Mouse (Mus musculus) adrenal gland (tissue): ENCODE data around the gene Tex26.

Experiments
- intact Hi-C: fragments of 180-260 bp; cut with DNase I; formaldehyde crosslinking; loops from one replicate; pipeline ENCODE4 v1.15.1; 2025

The Tex26 gene

DNA sequence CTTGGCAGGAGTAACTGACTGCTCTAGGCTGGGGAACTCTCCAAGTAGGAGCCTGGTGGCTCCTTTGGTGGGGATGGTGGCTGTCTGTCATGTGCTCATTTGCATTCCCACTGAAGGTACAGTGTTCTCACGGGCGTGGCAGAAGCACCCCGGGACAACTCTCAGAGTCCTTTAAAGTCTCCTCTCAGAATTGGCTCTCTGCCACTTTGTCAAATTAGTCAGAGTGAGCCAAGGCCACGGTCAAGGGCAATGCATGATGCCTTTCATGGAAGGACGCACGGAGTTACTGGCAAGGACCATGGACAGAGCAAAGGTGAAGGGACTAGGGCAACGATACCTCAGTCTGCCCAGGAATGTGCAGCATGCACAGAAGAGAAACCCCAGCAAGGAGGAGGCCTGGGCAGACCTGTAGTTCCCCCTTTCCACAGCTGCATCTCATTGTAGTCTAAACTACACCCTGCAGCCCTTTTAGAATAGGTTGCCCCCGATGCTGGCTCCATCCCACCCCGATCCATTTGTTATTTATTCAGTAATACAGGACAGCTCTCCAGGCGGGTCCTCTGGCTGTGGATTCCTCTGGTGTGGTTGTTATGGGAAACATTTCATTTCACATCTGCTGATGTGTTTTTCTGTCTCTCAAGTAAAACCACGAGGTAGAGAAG is 49.0 kb downstream of the Tex26 start:
- intact Hi-C loops: loop anchor here (5.0 kb wide), 1 partner anchor 34 kb away; no protein-coding TSS in a partner anchor

DNA sequence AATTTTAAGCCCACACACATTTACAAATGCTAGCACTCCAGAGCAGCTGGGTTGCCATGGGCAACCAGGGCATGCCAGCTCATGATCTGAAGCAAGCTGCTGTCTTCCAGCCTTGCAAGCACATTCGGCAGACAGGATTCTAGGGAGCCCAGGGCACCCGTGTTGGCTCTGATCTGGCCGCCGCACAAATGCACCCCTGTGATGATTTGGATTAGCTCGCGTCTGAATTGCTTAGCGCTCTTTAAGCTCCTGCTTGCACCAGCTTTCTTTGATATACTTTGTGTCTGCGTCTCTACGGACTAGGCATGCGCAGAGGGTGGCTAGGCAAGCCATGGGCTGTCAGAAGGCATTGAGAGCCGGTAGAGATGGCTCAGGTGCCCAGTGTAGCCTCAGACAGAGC is 49.7 kb downstream of the Tex26 start:
- intact Hi-C loops: loop anchor here (5.0 kb wide), 1 partner anchor 33 kb away; no protein-coding TSS in a partner anchor

DNA sequence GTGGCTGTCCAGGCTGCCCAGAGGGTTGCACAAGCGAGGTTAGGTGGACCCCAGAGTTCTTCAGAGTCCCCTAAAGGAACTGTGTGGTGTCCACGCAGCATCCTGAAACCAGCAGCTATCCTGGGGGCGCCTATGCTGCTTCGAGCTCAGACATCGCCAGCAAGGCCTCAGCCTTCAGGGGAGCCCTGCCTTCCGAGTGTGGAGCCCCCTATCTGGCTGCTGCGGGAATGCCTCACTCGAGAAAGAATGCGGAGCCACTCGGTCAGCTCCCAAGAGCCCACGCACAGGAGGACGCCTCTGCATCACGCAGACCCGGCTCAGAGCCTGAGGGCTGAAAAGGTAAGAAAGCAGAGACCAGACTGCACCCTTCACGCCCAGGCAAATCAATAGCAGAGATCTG is 50.8 kb downstream of the Tex26 start:
- intact Hi-C loops: no loop called here

DNA sequence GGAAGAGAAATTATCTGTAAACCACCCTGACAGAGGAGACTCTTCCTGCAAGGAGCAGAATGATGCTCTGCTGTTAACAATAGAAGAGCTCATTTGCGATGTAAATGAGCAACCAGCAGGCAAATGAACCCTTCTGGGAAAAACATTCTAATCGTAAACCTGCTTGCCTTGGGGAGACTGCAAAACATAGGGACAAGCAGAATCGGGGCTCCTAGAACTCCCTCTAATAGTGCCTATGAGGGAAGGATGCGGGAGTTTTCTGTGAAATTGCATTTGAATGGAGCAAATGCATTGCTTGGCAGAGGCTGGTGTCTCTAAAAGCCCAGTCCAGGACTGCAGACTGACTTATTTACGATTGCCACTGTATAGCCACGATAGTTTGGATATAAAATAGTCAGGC is 56.2 kb downstream of the Tex26 start:
- intact Hi-C loops: no loop called here

DNA sequence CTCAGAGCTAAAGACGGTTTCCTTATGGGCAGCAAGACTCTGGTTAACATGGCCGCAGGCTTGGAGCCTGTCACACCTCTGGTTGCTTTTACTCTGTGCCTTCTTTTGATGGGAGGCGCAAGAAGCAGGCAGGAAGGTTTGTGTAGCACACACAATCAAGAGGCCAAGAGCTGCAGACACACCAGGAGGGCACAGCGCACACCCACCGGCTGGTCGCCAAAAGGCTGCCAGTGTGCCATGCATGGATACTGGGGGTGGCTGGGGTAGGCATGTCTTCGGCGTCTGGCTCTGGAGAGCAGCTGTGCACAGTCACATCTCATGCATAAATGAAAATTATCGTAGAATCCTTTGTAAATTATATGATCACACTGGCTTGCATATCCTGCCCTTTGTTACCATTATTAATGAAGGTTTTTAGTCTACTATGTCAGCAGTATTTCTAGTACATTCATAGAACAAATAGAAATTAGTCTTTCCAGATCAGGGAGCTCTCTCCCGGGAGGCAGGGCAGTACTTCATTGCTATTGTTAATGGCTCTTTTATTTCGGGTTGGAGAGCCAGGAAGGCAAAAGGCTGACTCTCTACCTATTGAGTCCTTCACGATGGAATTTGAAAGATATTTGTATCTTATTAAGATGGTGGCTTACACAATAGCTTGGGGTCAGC is 57.1 kb downstream of the Tex26 start:
- intact Hi-C loops: no loop called here

DNA sequence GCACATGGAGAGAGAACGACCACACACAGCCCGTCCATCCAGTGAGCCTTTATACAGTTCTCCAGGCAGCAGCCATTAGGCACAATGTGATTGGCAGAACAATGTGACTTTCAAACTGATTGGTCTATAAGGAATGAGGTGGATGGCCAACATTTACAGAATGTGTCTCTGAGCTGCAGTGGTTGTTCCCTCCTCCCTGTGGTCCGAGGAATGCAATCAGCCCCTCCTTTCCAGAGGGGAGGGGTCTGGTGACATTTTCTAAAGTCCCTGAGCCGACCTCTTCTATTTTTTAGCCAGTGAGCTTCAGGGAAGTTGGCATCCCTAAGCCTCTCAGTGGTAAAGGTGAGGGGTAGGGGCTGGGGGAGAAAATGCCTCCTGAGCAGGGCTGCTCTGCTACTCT is 60.5 kb downstream of the Tex26 start:
- intact Hi-C loops: no loop called here

DNA sequence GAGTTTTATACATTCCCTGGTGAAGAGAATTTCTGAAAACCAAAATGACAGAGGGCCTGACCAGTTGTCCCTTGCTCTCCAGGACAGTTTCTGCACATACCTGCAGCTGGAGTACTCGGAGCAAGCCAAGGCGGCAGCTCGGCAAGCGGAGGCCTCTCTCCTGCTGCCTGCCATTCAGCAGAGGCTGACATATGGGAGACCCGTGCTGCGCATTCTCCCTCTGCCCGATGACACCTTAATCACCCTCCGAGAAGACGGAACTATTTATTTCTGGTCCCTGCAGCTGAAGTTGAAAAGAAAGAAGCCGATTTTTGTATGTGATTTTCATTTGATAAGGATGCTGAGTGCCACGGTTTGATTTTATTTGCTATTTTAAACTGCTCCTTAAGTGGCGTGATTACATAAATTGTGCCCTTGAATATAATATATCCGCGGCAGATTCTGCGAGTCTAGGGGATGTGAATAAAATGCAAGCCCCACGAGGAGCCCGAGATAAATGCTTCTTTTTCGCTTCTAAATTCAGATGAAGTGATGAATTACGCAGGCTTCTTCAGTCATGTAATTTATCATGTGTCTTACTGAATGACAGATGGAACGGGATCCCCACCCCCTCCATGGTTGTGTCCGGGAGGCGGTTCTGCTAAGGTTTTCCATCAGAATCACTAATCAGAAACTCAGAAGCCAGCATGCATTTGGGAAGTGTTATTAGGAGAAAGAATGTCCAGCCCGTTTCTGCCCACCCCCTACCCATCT is 64.1 kb downstream of the Tex26 start:
- intact Hi-C loops: no loop called here

DNA sequence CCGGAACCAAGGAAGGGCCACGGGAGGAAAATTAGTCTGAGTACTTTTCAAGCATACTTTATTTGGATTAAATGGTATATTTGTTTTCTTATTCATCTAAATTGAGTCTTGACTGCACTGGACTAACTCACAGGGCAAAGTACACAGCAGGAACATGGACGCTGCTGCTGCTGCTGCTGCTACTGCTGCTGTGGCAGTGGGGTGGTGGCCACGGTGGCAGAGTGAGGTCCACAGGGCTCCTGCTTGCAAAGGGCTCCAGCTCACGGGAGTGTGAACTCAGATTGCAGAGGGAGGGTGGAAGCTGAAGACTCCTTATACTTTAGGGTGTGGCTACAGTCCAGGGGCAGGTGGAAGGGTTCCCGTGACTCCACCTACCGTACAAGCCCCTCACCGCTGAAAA is 65.5 kb downstream of the Tex26 start:
- intact Hi-C loops: no loop called here

DNA sequence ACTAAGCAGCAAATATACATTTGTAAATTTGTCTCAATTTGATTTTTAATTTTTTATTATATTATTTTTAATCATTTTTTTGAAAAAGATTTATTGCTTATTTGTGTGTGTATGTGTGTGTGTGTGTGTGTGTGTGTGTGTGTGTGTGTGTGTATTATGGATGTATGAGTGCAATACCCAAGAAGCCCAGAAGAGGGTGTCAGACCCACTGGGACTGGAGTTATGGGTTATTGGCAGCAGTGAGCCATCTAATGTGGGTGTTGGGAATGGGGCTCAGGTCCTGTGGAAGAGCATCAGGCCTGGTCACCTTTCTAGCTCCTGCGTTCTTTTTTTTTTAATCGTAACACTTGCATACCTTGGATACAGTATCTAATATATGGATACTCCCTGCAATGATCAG is 66.6 kb downstream of the Tex26 start:
- intact Hi-C loops: no loop called here

DNA sequence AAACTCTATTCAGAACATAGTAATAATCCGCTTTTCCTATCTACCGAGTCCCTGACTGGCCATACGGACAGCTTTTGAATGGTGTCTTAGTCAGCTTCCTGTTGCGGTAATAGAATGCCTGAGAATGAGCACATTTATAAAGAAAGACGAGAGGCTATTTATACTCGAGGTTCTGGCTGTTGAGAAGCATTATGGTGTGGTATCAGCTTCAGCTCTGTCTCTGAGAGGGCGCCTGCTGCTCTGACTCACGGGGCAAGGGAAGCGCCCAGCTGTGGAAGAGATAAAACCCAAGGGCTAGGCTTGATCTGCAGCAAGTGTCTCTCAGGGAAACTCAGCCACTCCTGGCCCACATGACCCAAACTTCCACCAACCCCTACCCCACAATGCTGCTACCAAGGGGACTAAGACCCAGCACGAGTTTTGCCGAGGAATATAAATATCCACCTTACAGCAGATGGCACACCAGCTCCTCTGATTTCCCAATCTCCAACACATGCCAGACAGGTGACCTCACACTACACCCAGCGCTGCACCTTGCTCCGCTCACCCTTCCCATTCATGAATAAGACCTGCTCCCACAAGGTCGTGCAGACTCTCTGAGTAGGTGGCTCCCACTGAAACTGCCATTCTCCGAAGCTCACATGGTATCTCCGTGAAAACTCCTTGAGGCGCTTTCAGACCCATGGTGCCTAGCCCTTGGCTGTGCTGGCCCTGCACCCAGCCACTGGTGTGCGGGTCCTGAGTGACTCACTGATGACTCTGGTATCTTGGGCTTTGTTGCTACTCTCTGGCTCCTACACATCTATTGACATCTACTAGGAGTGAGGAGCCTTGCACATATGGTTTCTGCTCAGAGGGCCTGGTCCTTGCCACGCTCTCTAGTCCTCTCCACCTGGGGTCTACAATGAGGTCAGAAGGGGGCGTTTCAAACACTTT is 68.9 kb downstream of the Tex26 start:
- intact Hi-C loops: no loop called here

DNA sequence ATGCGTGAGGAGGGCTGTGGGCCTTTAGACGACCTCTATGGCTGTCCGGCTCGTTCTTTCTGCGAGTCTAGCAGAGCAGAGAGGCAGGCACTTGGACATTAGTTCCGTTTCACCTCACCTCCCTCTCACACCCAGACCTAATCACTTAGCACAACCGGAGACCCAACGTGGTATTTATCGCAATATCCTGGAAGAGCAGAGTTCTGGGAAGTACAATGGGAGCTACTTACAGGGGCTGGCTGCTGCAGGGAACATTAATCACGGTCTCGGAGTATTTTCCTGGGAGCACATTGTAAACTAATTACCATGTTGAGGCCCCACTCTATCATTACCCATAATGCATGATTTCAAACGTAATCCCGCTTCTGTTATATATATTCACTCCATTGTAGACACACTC is 70.9 kb downstream of the Tex26 start:
- intact Hi-C loops: no loop called here

DNA sequence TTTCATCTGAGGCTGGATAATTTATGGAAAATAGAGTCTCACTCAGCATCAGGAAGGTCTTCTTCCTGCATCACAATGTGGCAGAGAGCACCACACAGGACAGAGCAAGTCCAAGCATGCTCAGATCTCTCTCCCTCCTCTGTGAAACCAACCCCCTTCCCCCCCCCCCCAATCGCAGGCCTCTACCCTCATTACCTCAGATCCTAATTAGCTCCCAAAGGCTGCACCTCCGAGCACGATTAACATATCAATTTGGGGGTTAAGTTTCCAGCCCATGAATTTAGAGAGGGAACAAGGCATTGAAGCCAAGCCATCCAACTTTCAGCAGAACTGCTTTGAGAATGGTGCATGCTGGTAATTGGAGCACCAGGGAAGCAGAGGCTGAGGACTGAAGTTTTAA is 73.2 kb downstream of the Tex26 start:
- intact Hi-C loops: no loop called here

DNA sequence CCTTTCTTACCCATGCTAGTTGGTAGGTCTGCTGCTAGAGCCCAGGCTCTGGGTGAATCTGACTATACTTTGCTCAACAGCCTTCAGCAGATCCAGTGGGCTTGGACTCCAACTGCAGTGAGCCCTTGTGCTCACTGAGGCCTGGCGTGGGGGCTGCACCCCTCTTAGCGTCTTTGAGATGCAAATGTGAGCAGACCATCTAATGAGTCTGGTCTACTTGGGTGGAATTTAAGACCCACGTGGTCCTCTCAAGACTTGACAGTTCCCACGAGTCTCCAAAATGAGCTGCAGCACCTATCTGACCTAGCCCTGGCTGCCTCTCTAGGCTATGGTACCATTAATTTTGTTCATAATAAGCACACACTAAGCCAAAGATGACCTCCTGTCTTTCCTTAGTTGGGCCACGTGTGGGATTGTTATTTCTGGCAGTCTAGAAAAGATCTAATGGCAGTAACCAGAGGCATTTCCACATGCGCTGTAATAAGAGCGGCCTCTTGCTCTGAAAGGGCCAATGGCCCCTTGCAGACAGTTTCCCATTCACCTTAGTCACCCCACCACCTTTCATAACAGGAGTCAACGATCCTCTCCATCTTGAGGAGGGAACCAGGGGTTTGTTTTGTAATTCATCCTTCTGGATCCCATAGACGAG is 74.1 kb downstream of the Tex26 start:
- intact Hi-C loops: no loop called here

DNA sequence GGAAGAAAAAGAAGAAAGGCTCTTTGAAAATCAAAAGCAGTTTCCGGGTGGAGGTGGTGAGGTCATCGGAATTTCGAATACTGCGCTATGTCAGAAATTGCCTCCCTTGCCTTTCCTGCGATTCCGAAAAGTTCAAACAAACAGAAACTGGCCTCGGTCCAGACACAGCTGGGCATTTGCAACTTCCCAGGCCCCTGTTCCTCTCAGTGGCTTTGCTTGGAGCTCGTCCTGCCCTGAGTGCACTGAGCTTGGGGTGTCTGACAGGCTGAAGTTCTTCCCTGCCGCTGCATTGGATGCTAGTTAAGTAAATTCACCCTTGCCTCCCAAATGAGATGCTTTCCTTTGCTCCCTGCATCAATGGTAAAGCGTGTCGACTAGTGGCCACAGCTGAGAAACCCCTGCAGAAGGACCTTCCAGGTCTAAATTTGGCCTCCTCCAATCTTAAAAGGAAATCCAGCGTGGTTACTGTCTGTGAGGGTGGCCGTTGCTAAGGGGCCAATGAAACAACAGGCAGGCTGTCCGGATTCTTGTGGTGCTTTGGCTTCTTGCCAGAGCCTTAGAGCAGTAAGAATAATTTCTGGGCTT is 74.7 kb downstream of the Tex26 start:
- intact Hi-C loops: no loop called here

DNA sequence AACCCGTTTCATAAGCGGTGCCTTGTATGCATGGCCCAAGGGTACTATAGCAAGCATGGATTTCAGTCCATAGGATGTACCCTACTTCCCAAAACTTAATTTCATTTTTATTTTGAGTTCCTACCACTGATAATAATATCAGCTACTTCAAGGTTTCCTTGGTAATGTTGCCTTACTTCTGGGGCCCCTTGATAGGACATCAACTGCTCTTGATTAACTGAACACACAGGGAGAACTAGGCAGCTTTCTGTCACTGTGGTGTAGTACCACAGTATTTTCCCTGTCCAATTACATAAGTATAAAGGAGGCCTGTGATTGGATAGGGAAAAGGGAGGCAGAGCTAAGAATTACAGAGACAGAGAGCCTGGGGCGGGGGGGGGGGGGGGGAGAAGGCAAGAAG is 75.4 kb downstream of the Tex26 start:
- intact Hi-C loops: no loop called here

DNA sequence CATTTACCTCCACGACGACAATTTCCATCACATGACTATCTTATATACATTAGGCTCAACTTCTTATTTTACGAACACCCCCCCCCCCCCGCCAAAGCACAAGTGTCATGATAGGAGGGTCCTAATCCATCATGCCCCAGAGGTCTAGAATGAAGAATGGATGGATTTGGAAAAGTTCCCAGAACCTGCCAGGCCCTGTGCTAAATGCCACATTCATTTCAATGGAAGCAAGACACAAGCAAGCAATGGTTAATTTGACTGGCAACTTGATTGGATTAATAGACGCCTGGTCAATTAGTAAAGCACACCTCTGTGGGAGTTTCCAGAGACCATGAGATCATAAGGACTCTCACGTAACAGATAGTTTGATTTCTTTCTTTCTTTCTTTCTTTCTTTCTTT is 77.7 kb downstream of the Tex26 start:
- intact Hi-C loops: no loop called here
